Mouse (Mus musculus) hindbrain, postnatal 0 days (tissue): ENCODE measurements around the gene Gm1043. TPM values are rescaled to one million over a fixed set of nuclear protein-coding genes. Genes with fewer than 3 reads are reported as not detected.

Source experiments
- ATAC-seq: fragments of 200-750 bp; cut with Nextera tagmentation; 2 replicates; pipeline ENCODE4 v1.8.0; 2017; ENCODE audit warnings: mild to moderate bottlenecking, moderate TSS enrichment, moderate library complexity
- DNase-seq: peaks from one replicate; pipeline ENCODE4 v3.0.0-alpha.2; 2015; ENCODE audit warnings: low spot score
- H3K27ac ChIP-seq: fragments of 300-500 bp; sonication (generic); 2 replicates; pipeline ENCODE4 v1.5.1; 2014; ENCODE audit warnings: mild to moderate bottlenecking
- H3K27me3 ChIP-seq: fragments of 300-500 bp; sonication (generic); 2 replicates; pipeline ENCODE4 v1.6.1; 2014; ENCODE audit warnings: low read length, mixed read lengths; ENCODE audit not compliant: insufficient read depth
- H3K36me3 ChIP-seq: fragments of 300-500 bp; sonication (generic); 2 replicates; pipeline ENCODE4 v1.6.1; 2014; ENCODE audit warnings: low read length, mixed read lengths; ENCODE audit not compliant: insufficient read depth
- H3K4me1 ChIP-seq: fragments of 300-500 bp; sonication (generic); 2 replicates; pipeline ENCODE4 v1.6.1; 2014; ENCODE audit warnings: antibody characterized with exemption, low read length, mixed read lengths; ENCODE audit not compliant: insufficient read depth
- H3K4me2 ChIP-seq: fragments of 300-500 bp; sonication (generic); 2 replicates; pipeline ENCODE4 v1.6.1; 2014; ENCODE audit warnings: low read depth, mild to moderate bottlenecking, low read length, moderate library complexity, mixed read lengths
- H3K4me3 ChIP-seq: fragments of 300-500 bp; sonication (generic); 2 replicates; pipeline ENCODE4 v1.5.1; 2014; ENCODE audit warnings: low read length
- H3K9ac ChIP-seq: fragments of 300-500 bp; sonication (generic); replicated peaks from 2 replicates; pipeline ENCODE4 v1.6.1; 2014; ENCODE audit warnings: mild to moderate bottlenecking, low read length, moderate library complexity, mixed read lengths
- H3K9me3 ChIP-seq: fragments of 300-500 bp; sonication (generic); 2 replicates; pipeline ENCODE4 v1.6.1; 2016; ENCODE audit warnings: low read length, mixed read lengths
- CTCF ChIP-seq: IDR thresholded peaks from 2 replicates; pipeline ENCODE4 v1.5.1; 2016; ENCODE audit warnings: antibody characterized with exemption, control low read depth, low read depth
- WGBS: fragments of 180-500 bp; shearing (Covaris S2); extraction: QIAGEN DNeasy Blood & Tissue Kit; methylation state at CpG from one replicate; pipeline ENCODE4 v1.1.7; 2014; 5-methylcytosine and 5-hydroxymethylcytosine counted together
- polyA plus RNA-seq: library from polyadenylated mRNA; unstranded; fragments of >200 nt; fragmentation: Nextera tagmentation; extraction: Ambion mirVana; gene quantifications from 2 replicates; pipeline ENCODE4 v1.2.1, GENCODE M21; 2015
- total RNA-seq: library from RNA; depleted of rRNA; stranded (reverse); fragments of >200 nt; gene quantifications from 2 replicates; pipeline ENCODE4 v1.2.3, GENCODE M21; 2014

Gm1043 gene
- total and polyA plus RNA-seq, 2 experiments from 2014 or later, result 1.7 to 20.0 TPM

DNA sequence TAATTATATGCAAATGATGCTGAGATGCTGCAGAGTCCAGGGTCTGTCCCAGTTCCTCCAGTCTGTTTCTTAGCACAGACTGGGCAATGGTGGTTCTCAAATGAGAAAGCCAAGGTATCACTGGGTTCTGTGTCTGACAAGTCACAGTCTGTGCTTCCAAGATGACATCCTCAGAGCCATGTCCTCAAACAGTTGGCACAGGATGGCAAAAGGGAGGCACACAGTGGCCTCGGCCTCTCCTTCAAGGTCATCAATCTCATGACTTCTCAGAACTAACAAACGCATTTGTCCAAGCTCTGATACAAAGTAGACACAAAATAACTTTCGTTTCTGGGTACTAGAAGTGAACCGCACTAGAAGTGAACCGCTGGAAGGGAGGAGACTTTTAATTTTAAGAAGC lies 9.8 kb downstream of the Gm1043 start:
- DNase-seq (no peak), ATAC-seq (no peak)
- no peaks in the 10 kb centered on the region for H3K9me3 ChIP-seq
- peaks cover 9% of the 10 kb centered on the region; the same call in 1 of the 2 replicates for H3K4me1 ChIP-seq
- H3K9ac ChIP-seq, result no peak overlapping the region
- H3K4me2 ChIP-seq, result no peak overlapping the region
- no peaks in the 10 kb centered on the region for H3K36me3 ChIP-seq
- no peak overlapping the region for H3K27ac ChIP-seq
- no peak overlapping the region for H3K4me3 ChIP-seq
- 89% methylated on average over 5 of the region's 5 CpGs for WGBS
- no peak for TF ChIP-seq CTCF
- H3K27me3 ChIP-seq, result no peaks in the 10 kb centered on the region

DNA sequence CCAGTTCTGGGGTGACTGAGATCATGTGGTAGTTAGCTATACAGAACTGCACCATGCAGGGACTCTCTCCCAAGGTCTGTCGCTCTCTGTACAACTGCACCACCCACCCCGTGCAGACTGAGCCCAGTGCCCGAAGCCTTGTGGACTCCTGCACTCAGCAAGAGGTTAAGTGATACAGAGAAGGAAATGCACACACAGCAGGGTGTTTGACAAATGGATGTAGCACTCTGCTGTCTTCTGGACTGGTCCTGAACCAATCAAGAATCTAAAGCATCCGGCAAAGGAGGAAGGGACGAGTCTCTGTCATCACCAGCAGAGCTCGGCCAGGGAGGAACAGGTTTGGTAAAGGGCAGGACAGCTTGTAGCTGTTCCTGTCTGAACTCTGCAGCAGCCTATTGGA lies 12.4 kb downstream of the Gm1043 start:
- WGBS, result 54% methylated on average over 6 of the region's 6 CpGs
- no peaks in the 10 kb centered on the region for H3K36me3 ChIP-seq
- H3K4me1 ChIP-seq, result no peaks in the 10 kb centered on the region
- no peak overlapping the region for H3K4me2 ChIP-seq
- ATAC-seq, result no peak
- no peak overlapping the region for H3K27ac ChIP-seq
- DNase-seq, result no peak
- no peaks in the 10 kb centered on the region for H3K9me3 ChIP-seq
- H3K4me3 ChIP-seq, result no peak overlapping the region
- no peak for TF ChIP-seq CTCF
- H3K27me3 ChIP-seq, result no peaks in the 10 kb centered on the region
- H3K9ac ChIP-seq, result no peak overlapping the region

DNA sequence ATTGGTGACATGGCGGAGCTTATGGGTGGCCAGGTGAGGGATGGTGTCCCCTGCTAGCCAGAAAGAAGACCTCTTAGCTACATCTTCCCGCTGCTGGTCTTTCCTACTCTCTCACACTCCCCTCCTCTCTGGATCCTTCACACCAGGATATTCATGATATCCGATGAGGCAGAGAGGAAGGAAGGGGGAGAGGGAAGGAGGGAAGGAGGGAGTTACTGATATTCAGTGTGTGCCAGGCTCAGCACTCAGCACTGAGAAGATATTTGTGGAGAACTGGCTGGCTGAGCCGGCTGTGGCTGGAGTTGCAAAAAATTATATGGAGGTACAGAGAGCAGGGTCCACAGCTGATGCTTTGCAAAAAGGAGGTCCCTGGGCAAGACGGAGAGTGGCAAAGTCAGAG lies 15.6 kb downstream of the Gm1043 start:
- H3K4me1 ChIP-seq, result peaks cover 2% of the 10 kb centered on the region; the same call in 1 of the 2 replicates
- 58% methylated on average over 5 of the region's 5 CpGs for WGBS
- no peaks in the 10 kb centered on the region for H3K9me3 ChIP-seq
- no peak for TF ChIP-seq CTCF
- DNase-seq, result no peak
- no peak for ATAC-seq
- H3K4me3 ChIP-seq, result no peak overlapping the region
- no peak overlapping the region for H3K4me2 ChIP-seq
- H3K27ac ChIP-seq, result no peak overlapping the region
- no peaks in the 10 kb centered on the region for H3K36me3 ChIP-seq
- no peak overlapping the region for H3K9ac ChIP-seq
- no peaks in the 10 kb centered on the region for H3K27me3 ChIP-seq

DNA sequence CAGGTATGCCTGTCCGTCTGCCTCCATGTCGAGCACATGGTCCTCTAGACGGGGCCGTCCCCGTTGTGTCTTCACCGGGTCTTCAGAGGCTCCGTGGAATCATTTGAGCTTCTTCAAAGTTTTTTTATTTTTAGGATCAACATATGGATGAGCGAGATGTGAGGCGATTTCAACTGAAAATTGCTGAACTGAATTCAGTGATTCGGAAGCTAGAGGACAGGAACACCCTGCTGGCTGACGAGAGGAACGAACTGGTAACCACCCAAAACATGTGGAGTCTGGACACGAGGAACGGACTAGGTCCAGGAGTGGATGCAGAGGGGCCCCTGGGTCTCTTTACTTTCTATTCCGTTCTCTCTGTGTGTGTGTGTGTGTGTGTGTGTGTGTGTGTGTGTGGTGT lies 16.5 kb downstream of the Gm1043 start:
- Histone ChIP-seq H3K27ac (no peak overlapping the region), H3K27me3 (no peaks in the 10 kb centered on the region), H3K4me2 (no peak overlapping the region), H3K9ac (no peak overlapping the region), H3K9me3 (no peaks in the 10 kb centered on the region), H3K36me3 (no peaks in the 10 kb centered on the region), H3K4me3 (no peak overlapping the region), H3K4me1 (peaks cover 4% of the 10 kb centered on the region; the same call in 1 of the 2 replicates)
- WGBS, result 75% methylated on average over 15 of the region's 15 CpGs
- DNase-seq, result no peak
- peak; percentile 21; the same call in 1 of the 2 replicates for TF ChIP-seq CTCF
- no peak for ATAC-seq

DNA sequence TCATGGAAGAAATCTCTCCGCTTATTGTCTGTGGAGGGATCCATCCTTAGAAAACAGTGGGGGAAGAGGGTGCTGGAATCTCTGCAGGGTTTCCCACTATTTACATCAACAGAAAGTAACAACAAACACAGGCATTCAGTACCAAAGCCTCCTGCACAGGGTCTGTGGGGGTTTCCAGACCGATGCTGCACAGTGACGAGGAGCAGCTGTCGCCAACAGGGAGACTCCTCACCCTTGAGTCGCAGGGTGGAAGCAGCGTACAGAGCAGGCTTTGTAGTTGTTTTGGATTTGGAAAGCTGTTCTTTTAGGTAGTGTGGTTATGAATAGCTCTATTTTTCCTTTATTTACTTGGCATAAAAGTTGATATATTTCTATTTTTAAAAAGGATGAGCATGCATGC lies 16.9 kb downstream of the Gm1043 start:
- no peak overlapping the region for H3K4me3 ChIP-seq
- H3K36me3 ChIP-seq, result no peaks in the 10 kb centered on the region
- no peak overlapping the region for H3K9ac ChIP-seq
- ATAC-seq, result no peak
- TF ChIP-seq CTCF, result no peak
- no peak overlapping the region for H3K4me2 ChIP-seq
- no peak overlapping the region for H3K27ac ChIP-seq
- H3K9me3 ChIP-seq, result no peaks in the 10 kb centered on the region
- WGBS, result 46% methylated on average over 6 of the region's 6 CpGs
- peaks cover 4% of the 10 kb centered on the region; the same call in 1 of the 2 replicates for H3K4me1 ChIP-seq
- H3K27me3 ChIP-seq, result no peaks in the 10 kb centered on the region
- peak; percentile 28 for DNase-seq

DNA sequence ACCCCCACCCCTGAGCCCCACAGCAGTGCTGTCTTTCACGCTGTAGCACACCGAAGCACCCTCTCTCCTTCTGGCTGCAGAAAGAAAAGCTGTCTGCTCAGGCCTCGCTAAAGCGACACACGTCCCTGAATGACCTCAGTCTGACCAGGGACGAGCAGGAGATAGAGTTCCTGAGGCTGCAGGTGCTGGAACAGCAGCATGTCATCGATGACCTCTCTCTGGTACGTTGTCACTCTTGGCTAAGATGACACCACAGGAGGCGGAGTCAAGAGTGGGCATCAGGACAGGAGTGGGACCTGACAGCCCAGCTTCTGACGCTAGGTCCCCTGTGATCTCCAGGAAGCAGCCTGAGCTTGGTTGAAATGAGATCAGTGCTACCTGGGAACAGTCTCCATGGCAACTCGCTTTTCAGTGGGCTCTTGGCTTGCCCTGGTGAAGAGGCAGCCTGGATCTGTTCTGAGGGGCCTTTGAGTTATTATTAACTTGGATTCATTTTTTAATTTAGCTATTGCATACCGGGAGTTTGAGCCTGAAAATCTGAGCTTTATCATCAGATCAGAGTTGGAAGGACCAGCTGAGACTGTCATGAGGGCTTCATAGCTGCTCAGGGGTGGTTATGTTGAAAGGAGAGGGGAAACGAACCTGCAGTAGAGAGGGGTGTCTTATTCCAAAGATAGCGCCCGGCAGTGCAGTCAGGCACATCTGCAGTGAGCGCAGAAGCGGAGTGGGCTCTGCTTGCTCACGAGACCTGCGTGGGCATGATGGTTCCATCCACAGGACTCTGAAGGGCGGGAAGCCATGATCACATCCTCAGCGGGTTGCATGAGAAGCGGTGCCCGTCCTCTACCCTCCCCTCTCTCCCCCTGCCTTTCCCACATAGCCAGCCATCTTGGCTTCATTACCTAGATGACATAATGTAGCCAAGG lies 20.6 kb downstream of the Gm1043 start:
- ATAC-seq (peak; percentile 74), DNase-seq (peak; percentile 74)
- H3K9me3 ChIP-seq, result no peaks in the 10 kb centered on the region
- no peaks in the 10 kb centered on the region for H3K36me3 ChIP-seq
- H3K4me3 ChIP-seq, result no peak overlapping the region
- TF ChIP-seq CTCF, result no peak
- peaks cover 4% of the 10 kb centered on the region; the same call in 1 of the 2 replicates for H3K4me1 ChIP-seq
- peak overlapping the region; percentile 70 for H3K27ac ChIP-seq
- H3K9ac ChIP-seq, result 0 out of 2 replicates have a peak overlapping the region, but pooled peaks have one; percentile 13
- 59% methylated on average over 23 of the region's 23 CpGs for WGBS
- no peaks in the 10 kb centered on the region for H3K27me3 ChIP-seq
- no peak overlapping the region for H3K4me2 ChIP-seq

DNA sequence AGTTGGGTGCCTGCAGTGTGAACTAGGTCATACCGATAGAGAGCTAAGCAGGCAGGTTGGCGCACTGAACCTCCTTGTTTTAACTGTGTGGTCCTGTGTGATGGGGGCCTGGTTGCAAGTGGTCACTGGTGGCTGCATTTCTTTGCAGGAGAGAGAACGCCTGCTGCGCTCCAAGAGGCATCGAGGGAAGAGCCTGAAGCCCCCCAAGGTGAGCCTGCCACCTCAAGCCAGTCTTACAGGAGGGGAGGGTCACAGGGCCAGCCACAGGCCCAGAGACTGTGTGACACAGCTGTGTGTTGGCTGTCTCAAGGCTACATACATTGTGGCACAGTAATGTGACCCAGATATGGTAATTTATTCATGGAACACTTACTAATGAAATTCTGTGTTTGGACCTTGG lies 21.9 kb downstream of the Gm1043 start:
- no peak for TF ChIP-seq CTCF
- H3K4me2 ChIP-seq, result no peak overlapping the region
- H3K27me3 ChIP-seq, result no peaks in the 10 kb centered on the region
- DNase-seq, result no peak
- H3K4me1 ChIP-seq, result peaks cover 4% of the 10 kb centered on the region; the same call in 1 of the 2 replicates
- H3K4me3 ChIP-seq, result no peak overlapping the region
- no peak for ATAC-seq
- no peaks in the 10 kb centered on the region for H3K9me3 ChIP-seq
- no peaks in the 10 kb centered on the region for H3K36me3 ChIP-seq
- no peak overlapping the region for H3K27ac ChIP-seq
- no peak overlapping the region for H3K9ac ChIP-seq
- 67% methylated on average over 5 of the region's 5 CpGs for WGBS
